Mouse (Mus musculus) pancreas, adult 10 weeks (tissue): ENCODE measurements around the gene Olfr506. TPM values are rescaled to one million over a fixed set of nuclear protein-coding genes. Genes with fewer than 3 reads are reported as not detected.

Experiments used
- polyA plus RNA-seq: library from polyadenylated mRNA; stranded (reverse); fragments of 350-450 nt; fragmentation: Illumina TruSeq; extraction: RNeasy Lipid Tissue Mini Kit (QIAGEN cat#74804); gene quantifications from one replicate; pipeline ENCODE4 v1.2.3, GENCODE M21; 2015; ENCODE audit warnings: low read depth, low replicate concordance; ENCODE audit not compliant: insufficient read depth

Gene Olfr506
- not detected for polyA plus RNA-seq

DNA sequence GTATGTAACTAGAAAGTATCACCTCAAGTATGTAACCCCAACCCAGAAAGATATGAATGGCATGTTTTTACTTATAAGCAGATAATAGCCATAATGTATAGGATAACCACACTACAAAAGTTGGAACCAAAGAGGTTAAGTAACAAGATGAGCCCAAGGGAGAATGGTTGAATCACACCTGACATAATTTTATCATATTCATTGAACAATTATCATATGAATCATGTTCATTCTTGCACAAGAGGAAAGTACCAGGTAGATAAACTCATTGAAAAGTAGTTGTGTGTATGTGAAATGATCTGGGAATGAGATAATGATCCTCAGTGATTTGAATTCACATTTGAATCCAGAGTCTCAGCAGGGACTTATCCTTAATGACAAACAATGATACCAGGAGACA, at the start of gene Olfr506:
Gene Olfr506, plus strand, starts transcription at position 301 of the 400 bp plus-strand sequence.

DNA sequence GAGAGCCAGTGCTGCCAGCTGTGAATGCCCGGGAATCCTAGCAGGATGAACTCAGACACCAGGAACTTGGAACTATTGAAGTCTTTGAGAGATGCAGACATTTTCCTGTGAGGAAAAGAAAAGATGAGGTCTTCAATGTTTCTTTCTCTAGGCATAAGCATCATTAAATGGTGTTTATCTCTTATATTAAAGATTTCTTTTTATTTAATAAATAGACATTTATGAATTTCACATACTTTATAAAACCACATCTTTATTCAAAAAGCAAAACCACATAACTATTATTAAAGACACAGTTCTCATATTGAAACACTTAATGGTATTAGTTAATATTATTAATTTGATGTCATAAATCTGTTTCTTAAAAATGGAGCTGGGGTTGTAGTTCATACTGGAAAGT, 44.9 kb upstream of the Olfr506 start, which contains the start of gene Olfr504:
Gene Olfr504, minus strand, starts transcription at position 101 of the 400 bp plus-strand sequence.

DNA sequence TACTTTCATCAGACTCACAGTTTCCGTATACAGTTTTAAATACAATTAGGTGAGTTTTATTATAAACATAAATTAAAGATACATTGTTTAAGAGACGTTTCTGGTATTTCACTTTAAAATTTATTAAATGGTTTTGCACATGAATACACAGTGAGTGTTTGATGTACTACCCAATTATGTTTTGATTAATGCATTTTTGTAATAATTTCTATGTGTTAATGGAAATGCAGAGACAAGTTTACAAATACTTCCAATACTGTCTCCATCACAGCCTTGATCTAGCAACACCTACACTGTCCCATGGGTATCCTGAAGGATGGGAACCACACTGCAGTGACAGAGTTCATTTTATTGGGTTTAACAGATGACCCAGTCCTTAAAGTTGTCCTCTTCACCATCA, 10.9 kb downstream of the Olfr506 start, which contains the start of gene Olfr507:
Gene Olfr507, plus strand, starts transcription at position 301 of the 400 bp plus-strand sequence.

DNA sequence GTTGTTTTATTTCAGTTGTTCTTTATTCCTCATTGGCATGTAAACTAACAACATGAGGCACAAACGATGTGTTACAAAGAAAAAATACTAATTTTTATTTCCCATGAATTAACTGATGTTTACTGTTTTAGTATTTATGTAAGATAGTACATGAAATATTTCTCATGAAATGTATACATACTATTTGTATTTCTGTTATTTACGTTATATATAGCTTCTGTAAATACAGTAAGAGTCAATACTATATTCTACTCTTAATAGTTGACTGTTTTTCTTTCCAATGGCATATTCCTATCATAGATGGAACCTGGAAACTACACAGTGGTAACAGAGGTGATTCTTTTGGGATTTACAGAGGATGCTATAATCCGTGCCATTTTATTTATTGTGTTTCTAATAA, 19.1 kb downstream of the Olfr506 start, which contains the start of gene Olfr508:
Gene Olfr508, plus strand, starts transcription at position 301 of the 400 bp plus-strand sequence.

DNA sequence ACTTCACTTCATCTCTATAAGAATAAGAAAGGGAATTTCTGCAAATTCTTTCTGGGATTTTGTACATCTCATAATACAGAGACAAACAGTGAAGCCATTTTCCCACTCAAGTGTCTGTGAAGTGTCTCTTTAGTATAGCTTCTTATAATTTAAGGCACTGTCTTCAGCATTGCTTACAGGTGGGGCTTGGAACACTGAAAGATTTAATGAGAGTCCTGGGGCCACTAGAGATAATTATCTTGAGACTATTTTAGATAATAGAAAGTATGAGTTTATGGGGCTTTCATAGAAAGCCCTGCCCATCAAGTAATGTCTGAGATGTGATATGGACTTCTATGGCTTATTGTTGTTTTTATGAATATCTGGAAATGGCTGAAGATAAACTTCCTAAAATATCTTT, 41.2 kb downstream of the Olfr506 start, which contains the start of gene Olfr509:
Gene Olfr509, minus strand, starts transcription at position 101 of the 400 bp plus-strand sequence.

Other genes starting within 250 kb of the Olfr506 start
- not detected for gene Olfr494, start 245.5 kb upstream of the Olfr506 start, polyA plus RNA-seq
- gene Olfr495, start 217.6 kb upstream of the Olfr506 start, polyA plus RNA-seq: not detected
- gene Olfr497, start 190.4 kb upstream of the Olfr506 start, polyA plus RNA-seq: not detected
- not detected for gene Olfr498, start 145.5 kb upstream of the Olfr506 start, polyA plus RNA-seq
- not detected for gene Olfr502, start 85.7 kb upstream of the Olfr506 start, polyA plus RNA-seq
- not detected for gene Olfr503, start 66.3 kb upstream of the Olfr506 start, polyA plus RNA-seq
- not detected for gene Olfr504, start 45.0 kb upstream of the Olfr506 start, polyA plus RNA-seq
- not detected for gene Olfr507, start 11.0 kb downstream of the Olfr506 start, polyA plus RNA-seq
- gene Olfr508, start 19.2 kb downstream of the Olfr506 start, polyA plus RNA-seq: not detected
- gene Olfr509, start 41.1 kb downstream of the Olfr506 start, polyA plus RNA-seq: not detected
- not detected for gene Olfr510, start 55.6 kb downstream of the Olfr506 start, polyA plus RNA-seq
- not detected for gene Olfr512, start 102.5 kb downstream of the Olfr506 start, polyA plus RNA-seq
- not detected for gene Olfr513, start 140.2 kb downstream of the Olfr506 start, polyA plus RNA-seq
- not detected for gene Olfr514, start 215.2 kb downstream of the Olfr506 start, polyA plus RNA-seq
- gene Olfr516, start 239.7 kb downstream of the Olfr506 start, polyA plus RNA-seq: not detected